Mouse (Mus musculus) embryo, embryonic 10.5 days (tissue): ENCODE data around the gene Klf2.

ENCODE experiments used
- DNase-seq: peaks from one replicate; pipeline ENCODE4 v3.0.0-alpha.2; 2015; ENCODE audit warnings: low spot score

The Klf2 gene

GRCm38 (mm10) chr8:72305210-72305905, 13.5 kb upstream of the Klf2 start, which contains the start of gene Gm10282:
Gene Gm10282 (minus strand): TSS chr8:72305260.
- DNase-seq: no peak

GRCm38 (mm10) chr8:72306913-72307312, 11.9 kb upstream of the Klf2 start:
- no peak for DNase-seq

- no peak for DNase-seq
These were observed 10.6 kb upstream of the Klf2 start for GRCm38 (mm10) chr8:72308276-72308675.

- DNase-seq: no peak
These were observed 7.9 kb upstream of the Klf2 start for GRCm38 (mm10) chr8:72310849-72311506.

- no peak for DNase-seq
These were observed 5.8 kb upstream of the Klf2 start for GRCm38 (mm10) chr8:72312926-72313518.

GRCm38 (mm10) chr8:72316053-72316695, 2.7 kb upstream of the Klf2 start:
- DNase-seq: peak; percentile 15

GRCm38 (mm10) chr8:72317741-72318301, 1.0 kb upstream of the Klf2 start:
- peak; percentile 19 for DNase-seq

- DNase-seq: peak; percentile 30
These were observed 564 bp downstream of the Klf2 start for GRCm38 (mm10) chr8:72319397-72319796.

GRCm38 (mm10) chr8:72319921-72320802, 1.3 kb downstream of the Klf2 start:
- DNase-seq: peak; percentile 16

GRCm38 (mm10) chr8:72320803-72321583, 2.2 kb downstream of the Klf2 start:
- DNase-seq: no peak

GRCm38 (mm10) chr8:72321635-72322441, 3.0 kb downstream of the Klf2 start:
- no peak for DNase-seq

- DNase-seq: no peak
These were observed 3.6 kb downstream of the Klf2 start for GRCm38 (mm10) chr8:72322471-72322889.

GRCm38 (mm10) chr8:72323131-72323725, 4.4 kb downstream of the Klf2 start:
- DNase-seq: no peak

- no peak for DNase-seq
These were observed 5.3 kb downstream of the Klf2 start for GRCm38 (mm10) chr8:72324036-72324706.

- no peak for DNase-seq
These were observed 5.9 kb downstream of the Klf2 start for GRCm38 (mm10) chr8:72324708-72325107.

- DNase-seq: no peak
These were observed 10.3 kb downstream of the Klf2 start for GRCm38 (mm10) chr8:72329116-72329515.

- no peak for DNase-seq
These were observed 12.1 kb downstream of the Klf2 start for GRCm38 (mm10) chr8:72330806-72331516.

- DNase-seq: no peak
These were observed 12.8 kb downstream of the Klf2 start for GRCm38 (mm10) chr8:72331631-72332030.
